Mouse (Mus musculus): ENCODE measurements around the gene Gm15557. TPM values are rescaled to one million over a fixed set of nuclear protein-coding genes. Genes with fewer than 3 reads are reported as not detected.
"Not testable (repeated sequence)": the region's sequence is repeated elsewhere in the genome, so short reads cannot be mapped to it uniquely, and the experiment has no call there.

Gm15557 gene
- total RNA-seq (2021): not detected

GRCm38 (mm10) chr2:155940681-155941080, at the start of gene Gm15557:
Gene Gm15557 (plus strand): TSS chr2:155940728.
- DNase-seq (ENCODE audit: low spot score in 2 of 2): no peak
- intact Hi-C loops (cut with DNase I): no loop called here

- intact Hi-C loops (cut with DNase I): no loop called here
- no peak for DNase-seq (ENCODE audit: low spot score in 2 of 2)
These were observed 46.1 kb upstream of the Gm15557 start for GRCm38 (mm10) chr2:155894307-155895045.

GRCm38 (mm10) chr2:155895046-155895735, 45.3 kb upstream of the Gm15557 start:
- intact Hi-C loops (cut with DNase I): no loop called here
- DNase-seq (ENCODE audit: low spot score in 2 of 2): no peak

- no peak for DNase-seq (ENCODE audit: low spot score in 2 of 2)
- intact Hi-C loops (cut with DNase I): no loop called here
These were observed 37.4 kb upstream of the Gm15557 start for GRCm38 (mm10) chr2:155902989-155903631.

- DNase-seq (ENCODE audit: low spot score in 2 of 2): no peak
- intact Hi-C loops (cut with DNase I): no loop called here
These were observed 36.9 kb upstream of the Gm15557 start for GRCm38 (mm10) chr2:155903632-155904008.

- intact Hi-C loops (cut with DNase I): no loop called here
These were observed 25.8 kb upstream of the Gm15557 start for GRCm38 (mm10) chr2:155914684-155915083.

GRCm38 (mm10) chr2:155923143-155923542, 17.4 kb upstream of the Gm15557 start:
- DNase-seq (ENCODE audit: low spot score in 2 of 2): no peak
- intact Hi-C loops (cut with DNase I): no loop called here

More at GRCm38 (mm10) chr2:155914684-155915083, 25.8 kb upstream of the Gm15557 start:
- DNase-seq (ENCODE audit: low spot score in 2 of 2): no peak

GRCm38 (mm10) chr2:155925213-155925612, 15.3 kb upstream of the Gm15557 start:
- DNase-seq (ENCODE audit: low spot score in 2 of 2); intact Hi-C loops (cut with DNase I): not testable (repeated sequence)

GRCm38 (mm10) chr2:155928711-155929345, 11.7 kb upstream of the Gm15557 start:
- no peak for DNase-seq (ENCODE audit: low spot score in 2 of 2)
- intact Hi-C loops (cut with DNase I): no loop called here

- intact Hi-C loops (cut with DNase I): no loop called here
- DNase-seq (ENCODE audit: low spot score in 2 of 2): peak; percentile 94
These were observed 10.7 kb upstream of the Gm15557 start, which contains the start of gene Uqcc1 for GRCm38 (mm10) chr2:155929531-155930442. Gene Uqcc1 (minus strand): TSS chr2:155930310.

GRCm38 (mm10) chr2:155939897-155940529, 515 bp upstream of the Gm15557 start:
- DNase-seq (ENCODE audit: low spot score in 2 of 2): no peak
- intact Hi-C loops (cut with DNase I): no loop called here

GRCm38 (mm10) chr2:155941697-155942442, 1.3 kb downstream of the Gm15557 start:
- intact Hi-C loops (cut with DNase I): no loop called here
- DNase-seq (ENCODE audit: low spot score in 2 of 2): no peak

- DNase-seq (ENCODE audit: low spot score in 2 of 2): no peak
- intact Hi-C loops (cut with DNase I): no loop called here
These were observed 2.9 kb downstream of the Gm15557 start for GRCm38 (mm10) chr2:155943463-155943862.

GRCm38 (mm10) chr2:155944685-155945084, 4.2 kb downstream of the Gm15557 start:
- no peak for DNase-seq (ENCODE audit: low spot score in 2 of 2)
- intact Hi-C loops (cut with DNase I): no loop called here

GRCm38 (mm10) chr2:155945124-155945523, 4.6 kb downstream of the Gm15557 start, which contains the start of gene Gdf5:
Gene Gdf5 (minus strand): TSS chr2:155945367.
- intact Hi-C loops (cut with DNase I): no loop called here
- DNase-seq (ENCODE audit: low spot score in 2 of 2): peak; percentile 44 to 49

- no peak for DNase-seq (ENCODE audit: low spot score in 2 of 2)
- intact Hi-C loops (cut with DNase I): no loop called here
These were observed 5.1 kb downstream of the Gm15557 start for GRCm38 (mm10) chr2:155945580-155945979.

- peak; percentile 49 to 60 for DNase-seq (ENCODE audit: low spot score in 2 of 2)
- intact Hi-C loops (cut with DNase I): loop anchor here (1.0 kb wide), 1 partner anchor 98 kb away; no protein-coding TSS in a partner anchor
These were observed 5.5 kb downstream of the Gm15557 start for GRCm38 (mm10) chr2:155946069-155946468.

- intact Hi-C loops (cut with DNase I): loop anchor here (1.0 kb wide), 1 partner anchor 98 kb away; no protein-coding TSS in a partner anchor
These were observed 6.0 kb downstream of the Gm15557 start for GRCm38 (mm10) chr2:155946499-155946898.

More at GRCm38 (mm10) chr2:155946499-155946898, 6.0 kb downstream of the Gm15557 start:
- no peak for DNase-seq (ENCODE audit: low spot score in 2 of 2)

All from left cerebral cortex, postnatal 36 days (tissue).